Mouse (Mus musculus): ENCODE results near the gene Cct2.
A peak's percentile ranks its signal among the peaks of the same experiment; 100 is the strongest.

Gene Cct2

GRCm38 (mm10) chr10:117063254-117064021, at the start of gene Cct2:
Gene Cct2 (minus strand): TSS chr10:117063814.
- DNase-seq, result peak; percentile 96

GRCm38 (mm10) chr10:117112545-117112944, 48.9 kb upstream of the Cct2 start:
- no peak for DNase-seq

GRCm38 (mm10) chr10:117111455-117111854, 47.8 kb upstream of the Cct2 start:
- DNase-seq, result no peak

- DNase-seq, result no peak
Measured at GRCm38 (mm10) chr10:117110271-117110670, 46.7 kb upstream of the Cct2 start.

GRCm38 (mm10) chr10:117106686-117107085, 43.1 kb upstream of the Cct2 start:
- DNase-seq, result no peak

- no peak for DNase-seq
Measured at GRCm38 (mm10) chr10:117106244-117106643, 42.6 kb upstream of the Cct2 start.

- no peak for DNase-seq
Measured at GRCm38 (mm10) chr10:117105015-117105414, 41.4 kb upstream of the Cct2 start.

- DNase-seq, result no peak
Measured at GRCm38 (mm10) chr10:117103854-117104598, 40.4 kb upstream of the Cct2 start.

GRCm38 (mm10) chr10:117100175-117100574, 36.6 kb upstream of the Cct2 start:
- no peak for DNase-seq

GRCm38 (mm10) chr10:117097116-117097698, 33.6 kb upstream of the Cct2 start:
- no peak for DNase-seq

GRCm38 (mm10) chr10:117096096-117096495, 32.5 kb upstream of the Cct2 start:
- no peak for DNase-seq

- DNase-seq, result peak; percentile 61
Measured at GRCm38 (mm10) chr10:117094504-117095329, 31.1 kb upstream of the Cct2 start.

GRCm38 (mm10) chr10:117089628-117090027, 26.0 kb upstream of the Cct2 start:
- no peak for DNase-seq

GRCm38 (mm10) chr10:117081914-117082359, 18.3 kb upstream of the Cct2 start:
- no peak for DNase-seq

GRCm38 (mm10) chr10:117081326-117081725, 17.7 kb upstream of the Cct2 start:
- DNase-seq, result no peak

GRCm38 (mm10) chr10:117078284-117078683, 14.7 kb upstream of the Cct2 start:
- peak; percentile 60 for DNase-seq

- no peak for DNase-seq
Measured at GRCm38 (mm10) chr10:117073176-117073575, 9.6 kb upstream of the Cct2 start.

- DNase-seq, result no peak
Measured at GRCm38 (mm10) chr10:117072191-117072888, 8.7 kb upstream of the Cct2 start.

- no peak for DNase-seq
Measured at GRCm38 (mm10) chr10:117069109-117069508, 5.5 kb upstream of the Cct2 start.

GRCm38 (mm10) chr10:117064076-117064475, 462 bp upstream of the Cct2 start:
- no peak for DNase-seq

- DNase-seq, result no peak
Measured at GRCm38 (mm10) chr10:117062894-117063253, 740 bp downstream of the Cct2 start.

- no peak for DNase-seq
Measured at GRCm38 (mm10) chr10:117055668-117056067, 7.9 kb downstream of the Cct2 start.
